Mouse (Mus musculus): ENCODE results near the gene Kirrel3.

The Kirrel3 gene

GRCm38 (mm10) chr9:35039846-35040245 lies 554.2 kb downstream of the Kirrel3 start:
- DNase-seq = no peak

- no peak for DNase-seq
Measured at GRCm38 (mm10) chr9:35041493-35041892, 555.8 kb downstream of the Kirrel3 start.

DNA sequence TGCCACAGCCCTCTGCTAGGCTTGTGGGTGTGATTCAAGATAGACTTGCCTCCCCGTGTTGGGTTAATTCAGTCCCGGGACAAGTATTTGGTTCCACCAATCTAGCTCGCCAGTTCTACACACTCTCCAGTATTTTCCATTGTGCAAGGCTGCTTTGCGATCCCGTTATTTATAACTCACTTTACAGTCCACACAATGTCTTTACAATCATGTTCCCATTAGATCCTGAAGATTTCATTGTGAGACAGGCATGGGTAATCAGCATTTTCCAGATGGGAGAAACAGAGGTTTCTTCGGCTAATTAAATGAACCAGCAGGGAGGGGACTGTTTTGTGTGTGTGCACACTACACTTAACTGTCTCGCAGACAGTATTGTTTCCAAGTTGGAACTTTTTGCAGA lies 557.9 kb downstream of the Kirrel3 start:
- no peak for DNase-seq

DNA sequence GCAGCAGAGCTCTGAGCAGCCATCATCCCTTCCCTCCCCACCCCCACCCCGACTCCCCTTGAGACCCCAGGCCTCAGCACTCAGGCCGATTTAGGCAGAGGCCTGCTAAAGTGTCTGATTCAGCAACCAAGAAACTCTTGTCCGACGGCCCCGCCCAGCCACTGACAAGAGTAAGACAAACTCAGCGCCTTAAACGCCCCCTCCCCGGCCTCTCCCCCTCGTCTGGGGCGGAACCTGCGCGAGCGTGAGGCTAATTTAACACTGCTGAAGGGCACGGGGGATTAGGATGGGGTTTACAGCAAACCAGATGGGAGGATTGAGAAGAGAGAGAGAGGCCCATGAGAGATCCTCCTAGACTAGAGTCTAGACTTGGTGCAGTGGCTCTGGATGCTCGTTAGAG lies 558.8 kb downstream of the Kirrel3 start:
- no peak for DNase-seq

DNA sequence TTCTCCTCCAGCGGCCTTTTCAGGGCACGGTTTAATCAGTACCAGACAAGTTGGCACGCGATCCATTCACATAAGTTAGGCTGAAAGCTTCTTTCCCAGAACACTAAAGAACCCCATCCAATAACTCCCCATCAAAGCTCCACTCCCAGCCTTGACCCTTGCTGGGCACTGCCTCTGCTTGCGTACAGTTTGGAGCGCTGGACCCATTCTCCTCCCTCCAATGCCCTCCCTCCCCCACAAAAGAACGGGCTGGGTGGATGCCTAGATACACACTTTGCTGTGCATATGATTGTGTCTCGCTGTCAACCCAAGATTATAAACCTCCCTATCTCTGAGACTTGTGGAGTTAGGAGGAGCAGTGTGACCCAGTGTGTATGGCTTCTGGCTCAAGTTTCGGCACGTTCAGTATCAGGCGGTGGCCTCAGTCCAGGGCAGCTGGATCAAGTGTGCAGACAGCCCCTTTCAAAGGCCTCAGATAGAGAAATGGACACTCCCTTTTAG lies 559.4 kb downstream of the Kirrel3 start:
- peak; percentile 27 for DNase-seq

- DNase-seq = peak; percentile 45
Measured at GRCm38 (mm10) chr9:35045756-35046155, 560.1 kb downstream of the Kirrel3 start.

DNA sequence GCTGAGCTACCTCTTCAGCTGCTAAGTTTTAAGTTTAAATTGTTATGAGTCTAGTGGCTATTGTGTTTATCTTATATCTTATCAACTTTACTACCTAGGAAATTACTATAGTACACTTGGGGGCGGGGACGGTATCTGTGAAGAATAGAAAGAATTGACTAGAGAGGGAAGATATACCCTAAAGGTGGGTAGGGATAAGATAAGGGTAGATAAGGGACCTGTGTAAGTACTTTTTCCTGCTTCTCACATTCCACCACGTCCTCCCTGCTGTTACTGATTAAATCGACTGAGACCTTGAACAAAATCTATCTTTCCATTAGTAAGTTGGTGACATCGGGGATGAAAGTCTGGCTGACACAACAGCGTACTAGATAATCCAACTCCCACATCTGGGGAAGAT lies 562.8 kb downstream of the Kirrel3 start:
- DNase-seq = no peak

DNA sequence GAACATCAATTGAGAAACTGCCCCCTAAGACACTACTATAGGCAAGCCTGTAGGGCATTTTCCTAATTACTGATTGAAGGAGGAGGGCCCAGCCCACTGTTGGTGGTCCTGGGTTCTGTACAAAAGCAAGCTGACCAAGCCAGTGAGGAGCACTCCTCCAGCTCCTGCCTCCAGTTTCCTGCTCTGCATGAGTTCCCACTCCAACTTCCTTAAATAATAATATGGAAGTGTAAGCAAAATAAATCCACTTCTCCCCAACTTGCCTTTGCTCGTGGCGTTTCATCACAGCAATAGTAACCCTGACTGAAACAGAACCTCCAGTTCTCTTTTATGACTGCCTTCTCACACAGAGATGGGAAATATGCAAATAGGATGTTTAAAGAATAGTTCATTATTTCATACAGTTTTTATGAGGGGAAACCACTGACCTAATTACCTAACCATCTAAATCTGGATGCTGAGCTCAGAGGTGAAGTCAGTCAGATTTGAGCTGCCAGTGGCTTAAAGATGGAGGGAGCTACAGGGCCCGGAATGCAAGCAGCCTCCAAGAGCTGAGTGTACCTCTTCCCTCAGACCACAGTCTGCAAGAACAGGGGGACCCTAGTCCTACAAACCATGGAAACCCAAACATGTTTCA lies 564.3 kb downstream of the Kirrel3 start:
- peak; percentile 2 for DNase-seq

- peak; percentile 1 for DNase-seq
Measured at GRCm38 (mm10) chr9:35050701-35051454, 565.2 kb downstream of the Kirrel3 start.

DNA sequence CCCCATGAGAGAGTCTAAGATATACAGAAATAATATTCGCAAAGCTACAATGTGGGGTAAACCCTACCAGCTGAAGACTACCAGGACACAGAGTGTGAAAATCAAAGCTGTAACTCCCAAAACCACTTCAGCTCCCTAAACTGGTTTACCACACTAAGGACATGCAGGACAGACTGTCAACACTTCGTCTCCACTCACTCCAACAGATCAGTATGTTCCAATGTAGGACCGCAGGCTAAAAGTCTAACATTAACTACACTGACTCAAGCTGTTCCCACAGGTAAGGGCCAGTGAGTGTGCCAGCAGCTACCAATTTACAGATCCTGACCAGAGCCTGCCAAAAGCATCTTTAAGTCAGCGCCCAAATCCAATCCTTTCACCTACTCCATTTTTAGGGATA lies 566.0 kb downstream of the Kirrel3 start:
- DNase-seq = peak; percentile 51

- peak; percentile 2 for DNase-seq
Measured at GRCm38 (mm10) chr9:35052671-35053070, 567.0 kb downstream of the Kirrel3 start.

DNA sequence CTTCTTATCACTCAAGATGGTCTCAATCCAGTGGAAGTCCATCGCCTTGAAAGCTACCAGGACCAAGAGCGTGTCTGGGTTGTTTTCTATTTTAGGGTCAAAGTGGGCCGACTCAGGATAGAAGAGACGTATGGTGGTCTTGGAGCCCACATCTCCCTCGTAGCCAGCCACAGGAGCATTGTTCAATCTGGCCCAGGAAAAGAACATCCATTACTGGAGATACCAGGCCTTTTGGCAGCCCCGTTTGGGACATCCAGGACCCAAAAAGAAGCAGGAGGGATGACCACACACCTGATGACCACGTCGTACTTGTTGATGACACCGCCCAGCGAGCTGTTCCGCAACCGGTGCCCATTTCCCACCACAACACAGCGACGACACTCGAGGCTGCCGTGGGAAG lies 567.4 kb downstream of the Kirrel3 start:
- DNase-seq = peak; percentile 2

GRCm38 (mm10) chr9:35053669-35054068 lies 568.0 kb downstream of the Kirrel3 start:
- DNase-seq = peak; percentile 1

DNA sequence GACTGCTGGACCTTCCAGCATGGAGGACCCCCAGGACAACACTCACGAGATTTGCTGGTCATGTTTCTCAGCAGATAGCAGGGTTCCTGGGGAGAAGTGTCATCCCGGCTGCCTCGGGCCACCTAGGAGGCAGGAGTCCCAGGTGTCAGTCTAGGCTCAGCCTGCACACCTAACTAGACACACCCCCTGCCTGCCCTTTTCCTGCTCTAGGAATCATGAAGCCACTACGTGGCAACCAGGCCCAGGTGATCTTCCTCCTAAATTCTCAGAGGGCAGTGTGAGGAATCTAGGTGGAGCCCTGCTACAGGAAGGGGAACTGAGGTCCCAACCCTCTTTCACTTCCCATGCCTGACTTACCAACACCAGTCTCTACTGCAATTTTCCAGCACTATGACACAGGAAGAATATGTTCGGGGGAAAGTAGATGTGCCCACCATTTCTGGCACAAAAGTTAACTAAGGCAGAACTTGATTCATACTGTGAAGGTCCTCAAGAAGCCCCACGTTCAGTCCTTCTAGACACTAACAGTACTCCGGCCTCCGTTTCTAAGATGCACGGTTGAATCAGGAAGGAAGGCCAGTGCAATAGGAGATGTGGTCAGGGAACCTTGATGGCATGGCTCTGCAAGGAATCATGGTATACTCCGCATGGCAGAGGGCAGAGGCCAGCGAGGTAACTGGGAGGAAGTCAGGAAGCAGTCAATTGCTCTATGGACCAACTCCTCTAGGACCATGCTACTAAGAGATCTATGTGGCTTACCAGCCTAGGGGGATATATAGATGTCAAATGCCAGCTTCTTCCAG lies 570.0 kb downstream of the Kirrel3 start:
- peak; percentile 2 for DNase-seq

DNA sequence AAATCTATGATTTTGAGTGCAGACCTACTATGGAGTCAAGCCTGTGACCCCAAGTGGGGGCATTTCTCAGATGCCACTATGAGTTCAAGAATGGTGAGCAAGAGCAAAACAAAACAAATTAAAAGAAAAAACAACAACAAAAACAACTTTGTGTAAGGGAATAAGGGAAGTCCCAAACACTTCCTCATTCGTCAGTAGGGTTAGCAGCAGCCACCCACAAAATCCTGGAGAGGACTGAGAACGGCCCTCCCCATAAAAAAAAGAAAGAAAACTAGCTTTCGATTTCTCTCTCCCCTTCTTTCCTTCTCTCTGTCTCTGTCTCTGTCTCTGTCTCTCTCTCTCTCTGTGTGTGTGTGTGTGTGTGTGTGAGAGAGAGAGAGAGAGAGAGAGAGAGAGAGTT lies 570.9 kb downstream of the Kirrel3 start:
- DNase-seq = no peak

DNA sequence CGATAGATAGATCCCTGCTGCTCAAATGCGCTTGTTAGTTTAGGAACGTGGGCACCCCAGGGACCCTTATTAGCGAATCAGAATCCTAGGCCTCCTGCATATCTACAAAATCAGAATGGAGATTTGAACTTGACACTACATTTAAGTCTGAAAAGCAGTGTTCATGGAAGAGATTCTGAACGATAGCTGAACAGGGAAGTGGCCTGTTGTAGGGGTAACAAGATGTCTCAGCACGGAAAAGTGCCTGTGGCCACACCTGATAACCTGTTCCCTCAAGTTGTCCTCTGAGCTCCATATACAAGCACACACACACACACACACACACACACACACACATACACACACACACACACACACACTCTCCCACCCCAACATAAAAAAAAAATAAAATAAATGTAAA lies 571.9 kb downstream of the Kirrel3 start:
- DNase-seq = peak; percentile 4

DNA sequence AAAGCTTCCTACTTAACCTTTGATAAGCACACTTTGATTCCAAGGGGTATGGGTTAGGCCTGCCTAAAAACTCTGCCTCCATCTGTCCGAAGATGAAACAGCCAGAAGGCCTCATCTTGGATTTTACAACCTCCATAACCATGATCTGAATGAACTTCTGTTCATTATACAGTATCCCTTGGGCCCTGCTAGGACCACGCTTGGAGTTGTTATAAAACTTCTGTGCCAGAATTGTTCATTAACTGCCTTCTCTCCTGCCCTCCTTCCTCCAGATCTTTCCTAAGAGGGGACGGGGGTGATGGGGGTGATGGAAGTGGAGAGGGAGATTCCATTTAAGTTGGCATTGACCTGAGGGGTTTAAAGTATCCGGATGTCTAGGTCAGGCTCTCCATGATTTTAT lies 572.5 kb downstream of the Kirrel3 start:
- peak; percentile 29 for DNase-seq

GRCm38 (mm10) chr9:35058596-35059354 lies 573.1 kb downstream of the Kirrel3 start:
- DNase-seq = peak; percentile 80

DNA sequence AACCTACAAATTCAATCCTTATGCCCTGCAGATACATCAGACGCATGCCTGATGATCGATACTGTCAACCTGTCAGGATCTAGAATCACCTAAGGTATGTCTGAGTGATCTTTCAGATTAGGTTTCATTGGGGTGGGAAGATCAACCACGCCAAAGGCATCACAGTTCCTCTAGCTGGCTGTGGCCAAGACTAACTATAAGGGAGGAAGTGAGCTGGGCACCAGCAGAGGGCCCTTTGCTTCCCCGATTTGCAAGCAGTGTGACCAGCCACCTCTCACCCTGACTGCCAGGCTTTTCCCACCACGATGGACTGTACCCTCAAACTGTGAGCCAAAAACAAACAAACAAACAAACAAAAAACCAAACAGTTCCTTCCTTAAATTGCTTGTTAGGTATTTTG lies 574.2 kb downstream of the Kirrel3 start:
- no peak for DNase-seq

DNA sequence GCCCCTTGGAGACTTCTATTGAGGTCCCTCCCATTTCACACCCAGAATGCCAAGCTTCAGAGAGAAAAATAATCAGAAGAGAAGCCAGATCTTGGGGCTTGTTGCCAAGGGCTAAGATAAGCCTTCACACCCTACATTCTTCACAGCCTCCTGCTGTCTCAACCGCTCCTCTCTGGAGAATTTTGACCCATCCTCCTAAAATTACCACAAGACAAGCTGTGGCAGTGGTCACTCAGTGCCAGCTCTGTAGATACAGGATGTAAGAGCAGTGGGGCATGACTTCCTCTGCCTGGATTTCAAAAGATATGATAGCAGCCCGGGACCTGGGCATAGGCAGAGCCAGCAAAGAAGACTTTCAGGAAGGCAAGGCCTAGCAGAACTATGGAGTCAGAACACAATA lies 575.8 kb downstream of the Kirrel3 start:
- peak; percentile 1 for DNase-seq
